Mouse (Mus musculus): Measurements from ENCODE around the gene Spaca4. TPM values are rescaled to one million over a fixed set of nuclear protein-coding genes. Genes with fewer than 3 reads are reported as not detected.

The Spaca4 gene
- not detected in 2 replicates for polyA plus RNA-seq (2016; fragmentation: Nextera tagmentation; extraction: Ambion mirVana)

GRCm38 (mm10) chr7:45725713-45726112, at the start of gene Spaca4:
Gene Spaca4, minus strand, starts transcription at chr7:45725813.
- 92% methylated on average over 11 of the region's 11 CpGs for WGBS

GRCm38 (mm10) chr7:45775237-45775636, 49.6 kb upstream of the Spaca4 start:
- no peaks in the 10 kb centered on the region for H3K36me3 ChIP-seq
- no peak overlapping the region for H3K27ac ChIP-seq
- no peak overlapping the region for H3K4me3 ChIP-seq
- no peaks in the 10 kb centered on the region for H3K9me3 ChIP-seq (replicated peaks)
- H3K4me2 ChIP-seq (replicated peaks) = no peak overlapping the region
- ATAC-seq (ENCODE audit: low FRiP score) = no peak
- WGBS = 82% methylated on average over 7 of the region's 7 CpGs
- H3K4me1 ChIP-seq = peaks cover 10% of the 10 kb centered on the region; the same call in 1 of the 2 replicates
- no peak overlapping the region for H3K9ac ChIP-seq
- peaks cover 17% of the 10 kb centered on the region for H3K27me3 ChIP-seq

More at GRCm38 (mm10) chr7:45725713-45726112, at the start of gene Spaca4:
- Histone ChIP-seq H3K27me3 (no peaks in the 10 kb centered on the region), H3K36me3 (peaks cover 71% of the 10 kb centered on the region), H3K9ac (no peak within 1 kb of the TSS), H3K27ac (no peak within 1 kb of the TSS), H3K4me3 (no peak within 1 kb of the TSS), H3K4me1 (peaks cover 12% of the 10 kb centered on the region; the same call in 1 of the 2 replicates), H3K9me3 (replicated peaks) (no peaks in the 10 kb centered on the region), H3K4me2 (replicated peaks) (no peak within 1 kb of the TSS)
- ATAC-seq (ENCODE audit: low FRiP score) = no peak

GRCm38 (mm10) chr7:45771101-45771500, 45.5 kb upstream of the Spaca4 start:
- Histone ChIP-seq H3K27me3 (peaks cover 7% of the 10 kb centered on the region), H3K27ac (no peak overlapping the region), H3K9ac (no peak overlapping the region), H3K9me3 (replicated peaks) (no peaks in the 10 kb centered on the region), H3K4me2 (replicated peaks) (no peak overlapping the region), H3K4me3 (no peak overlapping the region), H3K4me1 (no peaks in the 10 kb centered on the region), H3K36me3 (no peaks in the 10 kb centered on the region)
- no peak for ATAC-seq (ENCODE audit: low FRiP score)
- WGBS = 66% methylated on average over 4 of the region's 4 CpGs

GRCm38 (mm10) chr7:45770427-45771082, 44.9 kb upstream of the Spaca4 start:
- WGBS = 84% methylated on average over 8 of the region's 8 CpGs
- H3K4me2 ChIP-seq (replicated peaks) = no peak overlapping the region

GRCm38 (mm10) chr7:45767500-45767899, 41.9 kb upstream of the Spaca4 start:
- no peaks in the 10 kb centered on the region for H3K4me1 ChIP-seq
- 89% methylated on average over 6 of the region's 6 CpGs for WGBS
- ATAC-seq (ENCODE audit: low FRiP score) = no peak
- no peak overlapping the region for H3K4me3 ChIP-seq
- peaks cover 4% of the 10 kb centered on the region; the same call in 1 of the 2 replicates for H3K27me3 ChIP-seq
- H3K36me3 ChIP-seq = no peaks in the 10 kb centered on the region
- H3K9me3 ChIP-seq (replicated peaks) = no peaks in the 10 kb centered on the region
- H3K27ac ChIP-seq = no peak overlapping the region
- H3K4me2 ChIP-seq (replicated peaks) = no peak overlapping the region
- H3K9ac ChIP-seq = no peak overlapping the region

More at GRCm38 (mm10) chr7:45770427-45771082, 44.9 kb upstream of the Spaca4 start:
- Histone ChIP-seq H3K9ac (no peak overlapping the region), H3K4me1 (no peaks in the 10 kb centered on the region), H3K36me3 (no peaks in the 10 kb centered on the region), H3K27ac (no peak overlapping the region), H3K9me3 (replicated peaks) (no peaks in the 10 kb centered on the region), H3K4me3 (no peak overlapping the region), H3K27me3 (peaks cover 7% of the 10 kb centered on the region)
- ATAC-seq (ENCODE audit: low FRiP score) = no peak

- Histone ChIP-seq H3K36me3 (no peaks in the 10 kb centered on the region), H3K27ac (no peak overlapping the region), H3K9ac (no peak overlapping the region), H3K4me2 (replicated peaks) (no peak overlapping the region), H3K9me3 (replicated peaks) (no peaks in the 10 kb centered on the region), H3K4me1 (no peaks in the 10 kb centered on the region), H3K27me3 (peaks cover 4% of the 10 kb centered on the region; the same call in 1 of the 2 replicates), H3K4me3 (no peak overlapping the region)
- 46% methylated on average over 8 of the region's 8 CpGs for WGBS
- no peak for ATAC-seq (ENCODE audit: low FRiP score)
Measured at GRCm38 (mm10) chr7:45766764-45767163, 41.2 kb upstream of the Spaca4 start.

- Histone ChIP-seq H3K27me3 (peaks cover 4% of the 10 kb centered on the region; the same call in 1 of the 2 replicates), H3K36me3 (no peaks in the 10 kb centered on the region), H3K4me2 (replicated peaks) (no peak overlapping the region), H3K9me3 (replicated peaks) (no peaks in the 10 kb centered on the region), H3K27ac (no peak overlapping the region), H3K4me3 (no peak overlapping the region), H3K9ac (no peak overlapping the region), H3K4me1 (no peaks in the 10 kb centered on the region)
- ATAC-seq (ENCODE audit: low FRiP score) = no peak
- 64% methylated on average over 8 of the region's 8 CpGs for WGBS
Measured at GRCm38 (mm10) chr7:45765995-45766394, 40.4 kb upstream of the Spaca4 start.

GRCm38 (mm10) chr7:45760151-45760550, 34.5 kb upstream of the Spaca4 start:
- H3K9me3 ChIP-seq (replicated peaks) = no peaks in the 10 kb centered on the region
- WGBS = 59% methylated on average over 5 of the region's 5 CpGs
- H3K9ac ChIP-seq = no peak overlapping the region
- H3K36me3 ChIP-seq = no peaks in the 10 kb centered on the region
- H3K4me3 ChIP-seq = no peak overlapping the region
- peaks cover 3% of the 10 kb centered on the region; the same call in 1 of the 2 replicates for H3K4me1 ChIP-seq
- peaks cover 38% of the 10 kb centered on the region for H3K27me3 ChIP-seq
- ATAC-seq (ENCODE audit: low FRiP score) = no peak; the same call in 1 of the 2 replicates
- no peak overlapping the region for H3K4me2 ChIP-seq (replicated peaks)
- H3K27ac ChIP-seq = no peak overlapping the region

- H3K27me3 ChIP-seq = peaks cover 34% of the 10 kb centered on the region
- peaks cover 3% of the 10 kb centered on the region; the same call in 1 of the 2 replicates for H3K4me1 ChIP-seq
- no peaks in the 10 kb centered on the region for H3K9me3 ChIP-seq (replicated peaks)
- H3K4me3 ChIP-seq = peak overlapping the region; percentile 6; the same call in 1 of the 2 replicates
- peak overlapping the region; percentile 40 for H3K4me2 ChIP-seq (replicated peaks)
- WGBS = 8% methylated on average over 27 of the region's 27 CpGs
- H3K27ac ChIP-seq = no peak overlapping the region
- 0 out of 2 replicates have a peak, but pooled peaks have one; percentile 54 for ATAC-seq (ENCODE audit: low FRiP score)
- peak overlapping the region; percentile 2; the same call in 1 of the 2 replicates for H3K9ac ChIP-seq
- H3K36me3 ChIP-seq = no peaks in the 10 kb centered on the region
Measured at GRCm38 (mm10) chr7:45759400-45759799, 33.8 kb upstream of the Spaca4 start.

- Histone ChIP-seq H3K36me3 (no peaks in the 10 kb centered on the region), H3K27me3 (peaks cover 34% of the 10 kb centered on the region), H3K27ac (no peak overlapping the region), H3K9me3 (replicated peaks) (no peaks in the 10 kb centered on the region), H3K4me1 (peaks cover 3% of the 10 kb centered on the region; the same call in 1 of the 2 replicates), H3K9ac (no peak overlapping the region), H3K4me3 (no peak overlapping the region), H3K4me2 (replicated peaks) (no peak overlapping the region)
- WGBS = 58% methylated on average over 6 of the region's 6 CpGs
- no peak for ATAC-seq (ENCODE audit: low FRiP score)
Measured at GRCm38 (mm10) chr7:45755703-45756102, 30.1 kb upstream of the Spaca4 start.

GRCm38 (mm10) chr7:45750162-45750561, 24.5 kb upstream of the Spaca4 start:
- no peak overlapping the region for H3K9ac ChIP-seq
- 82% methylated on average over 9 of the region's 9 CpGs for WGBS
- peaks cover 10% of the 10 kb centered on the region for H3K4me1 ChIP-seq
- H3K4me2 ChIP-seq (replicated peaks) = no peak overlapping the region
- no peaks in the 10 kb centered on the region for H3K36me3 ChIP-seq
- no peak overlapping the region for H3K27ac ChIP-seq
- H3K4me3 ChIP-seq = no peak overlapping the region
- ATAC-seq (ENCODE audit: low FRiP score) = no peak
- H3K27me3 ChIP-seq = no peaks in the 10 kb centered on the region
- H3K9me3 ChIP-seq (replicated peaks) = no peaks in the 10 kb centered on the region

GRCm38 (mm10) chr7:45749401-45749800, 23.8 kb upstream of the Spaca4 start:
- H3K4me1 ChIP-seq = peaks cover 10% of the 10 kb centered on the region
- no peak overlapping the region for H3K4me3 ChIP-seq
- no peaks in the 10 kb centered on the region for H3K27me3 ChIP-seq
- no peak overlapping the region for H3K27ac ChIP-seq
- 0 out of 2 replicates have a peak overlapping the region, but pooled peaks have one; percentile 24 for H3K9ac ChIP-seq
- H3K9me3 ChIP-seq (replicated peaks) = no peaks in the 10 kb centered on the region
- no peak overlapping the region for H3K4me2 ChIP-seq (replicated peaks)
- 56% methylated on average over 9 of the region's 10 CpGs for WGBS
- H3K36me3 ChIP-seq = no peaks in the 10 kb centered on the region
- ATAC-seq (ENCODE audit: low FRiP score) = no peak

- H3K36me3 ChIP-seq = no peaks in the 10 kb centered on the region
- ATAC-seq (ENCODE audit: low FRiP score) = no peak
- H3K4me3 ChIP-seq = no peak overlapping the region
- WGBS = 80% methylated on average over 7 of the region's 7 CpGs
- no peaks in the 10 kb centered on the region for H3K27me3 ChIP-seq
- no peaks in the 10 kb centered on the region for H3K9me3 ChIP-seq (replicated peaks)
- no peak overlapping the region for H3K27ac ChIP-seq
- peaks cover 10% of the 10 kb centered on the region for H3K4me1 ChIP-seq
- no peak overlapping the region for H3K4me2 ChIP-seq (replicated peaks)
- no peak overlapping the region; the same call in 1 of the 2 replicates for H3K9ac ChIP-seq
Measured at GRCm38 (mm10) chr7:45748110-45748509, 22.5 kb upstream of the Spaca4 start.
